Mouse (Mus musculus) spleen, adult 18-20 months (tissue): Measurements from ENCODE around the gene Armt1.

Source experiments
- DNase-seq, 2 experiments: peaks; one replicate each; pipeline ENCODE4 v3.0.0; 2022; ENCODE audit warnings: mixed read lengths in 2 of 2

The Armt1 gene

DNA sequence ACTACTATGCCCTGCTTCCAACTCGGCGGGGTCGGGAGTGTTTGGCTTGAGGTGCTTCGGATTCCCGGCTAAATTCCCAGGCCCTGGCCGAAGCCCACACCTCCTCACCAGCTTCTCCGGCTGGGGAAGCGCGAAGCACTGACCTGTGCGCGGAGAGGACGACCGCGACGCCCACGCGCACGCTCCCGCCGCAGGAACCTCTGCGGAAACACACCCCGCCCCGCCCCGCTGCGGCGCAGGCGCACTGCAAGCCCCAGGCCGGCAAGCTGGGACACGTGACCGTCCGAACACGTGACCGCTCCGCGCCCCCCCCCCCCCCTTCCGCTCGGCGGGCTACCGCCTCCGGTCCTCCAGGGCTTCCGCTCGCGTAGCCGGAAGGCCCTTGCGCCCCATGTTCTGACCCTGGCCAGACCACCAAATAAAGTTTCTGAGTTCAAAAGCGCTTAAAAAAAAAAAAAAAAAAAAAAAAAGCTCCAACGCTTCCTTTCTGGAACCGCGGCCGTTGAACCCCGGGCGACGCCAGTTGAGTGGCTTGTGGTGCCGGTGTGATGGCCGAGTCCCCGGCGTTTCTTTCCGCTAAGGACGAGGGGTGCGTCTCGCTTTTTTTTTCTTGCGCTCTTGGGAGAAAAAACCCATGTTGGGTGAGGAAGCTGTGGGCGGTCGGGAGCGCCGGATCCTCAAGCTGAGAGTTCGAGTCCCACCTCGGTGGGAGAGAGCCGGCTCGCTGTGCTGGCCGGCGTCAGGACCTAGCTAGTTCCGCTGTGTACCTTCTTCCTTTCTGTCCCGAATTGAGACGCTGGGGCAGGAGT is at the start of gene Armt1, which contains the start of gene Rmnd1:
TSS of gene Armt1 (plus strand) at position 345 of the 809 bp plus-strand sequence.
TSS of gene Rmnd1 (minus strand) at position 266 of the 809 bp plus-strand sequence.
- DNase-seq = peak; percentile 94 to 96

DNA sequence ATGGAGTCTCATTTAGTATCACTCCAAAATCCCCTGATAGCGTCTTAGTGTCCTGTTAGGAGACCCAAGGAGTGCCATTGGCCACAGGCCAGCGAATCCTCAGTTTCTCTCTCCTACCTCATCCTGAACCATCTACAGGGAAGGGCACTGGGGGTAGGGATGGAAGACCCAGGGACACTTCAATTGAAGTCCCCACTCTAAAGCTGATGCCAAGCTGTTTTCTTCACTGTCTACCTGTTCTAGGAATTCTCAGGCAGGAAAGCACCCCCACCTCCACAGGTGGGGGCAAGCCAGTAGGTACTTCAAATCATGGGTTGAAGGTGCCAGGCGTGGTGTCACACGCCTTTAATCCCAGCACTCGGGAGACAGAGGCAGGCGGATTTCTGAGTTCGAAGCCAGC is 48.0 kb upstream of the Armt1 start:
- no peak for DNase-seq

DNA sequence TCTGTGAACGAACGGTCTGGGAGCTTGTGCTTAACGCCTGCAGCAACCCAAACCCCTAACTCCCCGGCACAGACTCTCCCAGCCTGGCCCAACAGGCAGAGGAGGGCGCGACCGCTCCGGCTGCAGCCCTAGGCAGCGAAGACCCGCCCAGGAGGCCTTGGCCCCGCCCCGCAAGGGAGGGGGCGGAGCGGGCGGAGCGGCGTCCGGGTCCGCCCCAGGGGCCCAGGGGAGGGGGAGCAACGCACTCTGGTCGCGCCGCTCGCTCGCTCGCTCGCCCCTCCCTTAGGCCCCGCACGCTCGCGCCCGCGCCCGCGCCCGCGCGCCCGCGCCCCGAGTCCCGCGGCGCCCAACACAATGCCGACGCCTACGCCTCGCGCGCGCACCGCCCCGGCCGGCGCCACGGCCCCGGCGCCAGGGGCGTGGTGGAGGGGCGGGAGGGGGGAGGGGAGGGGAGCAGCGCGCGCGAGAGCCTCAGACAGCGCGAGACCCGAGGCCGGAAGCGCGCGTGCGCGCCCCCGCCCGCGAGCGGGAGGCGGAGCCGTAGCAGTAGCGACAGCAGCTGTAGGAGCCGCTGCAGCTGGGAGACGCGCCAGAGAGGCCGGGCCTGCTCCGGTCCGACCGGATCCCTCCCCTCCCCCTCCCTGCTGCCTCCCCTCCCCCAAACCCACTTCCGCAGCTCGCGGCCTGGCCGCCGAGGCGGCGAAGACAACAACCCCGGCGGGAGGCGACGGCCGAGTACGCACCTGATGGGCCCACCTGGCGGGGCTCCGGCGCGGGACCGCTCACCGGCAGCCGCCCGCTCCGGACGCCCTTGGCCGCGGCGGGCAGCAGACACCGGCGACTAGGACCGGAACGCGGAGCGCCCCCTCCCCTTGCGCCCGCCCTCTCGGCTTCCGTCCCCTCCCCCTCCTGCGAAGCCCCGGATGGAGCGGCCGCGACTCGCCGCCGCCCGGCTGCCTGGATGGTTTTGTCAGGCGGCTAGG is 45.4 kb upstream of the Armt1 start:
- peak; percentile 92 to 93 for DNase-seq

DNA sequence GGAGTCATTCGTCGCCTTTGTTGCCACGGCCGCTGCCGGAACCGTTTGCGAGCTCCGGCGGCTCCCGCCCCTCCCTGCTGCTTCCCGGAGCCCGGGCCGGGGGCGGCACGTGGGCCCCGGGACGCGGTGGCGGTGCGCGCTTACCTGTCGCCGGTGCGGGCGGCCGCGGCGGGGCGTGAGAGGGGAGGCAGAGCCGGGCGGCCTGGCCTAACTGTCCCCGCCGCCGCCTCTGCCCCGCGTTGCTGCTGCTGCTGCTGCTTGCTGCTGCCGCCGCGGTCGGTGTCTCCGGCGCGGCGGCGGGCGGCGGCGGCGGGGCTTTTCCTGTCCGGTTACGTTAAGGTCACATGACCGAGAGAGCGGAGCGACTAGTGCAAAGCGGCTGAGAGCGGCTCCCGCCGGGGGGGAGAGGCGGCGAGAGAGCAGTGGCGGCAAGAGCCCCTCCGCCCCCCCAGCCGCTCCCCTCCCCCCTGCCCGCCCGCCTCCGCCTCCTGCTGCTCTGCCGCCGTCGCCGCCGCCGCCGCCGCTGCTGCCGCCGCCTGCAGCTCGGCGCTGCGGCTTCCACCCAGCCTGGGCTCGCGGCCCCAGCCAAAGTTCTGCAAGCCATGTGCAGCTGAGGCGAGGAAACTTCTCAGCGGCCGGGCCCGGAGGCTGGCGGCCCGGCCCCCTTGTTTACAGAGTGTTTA is 44.4 kb upstream of the Armt1 start, which contains the start of gene Zbtb2:
TSS of gene Zbtb2 (minus strand) at position 408 of the 683 bp plus-strand sequence.
- DNase-seq = peak; percentile 57 to 62

DNA sequence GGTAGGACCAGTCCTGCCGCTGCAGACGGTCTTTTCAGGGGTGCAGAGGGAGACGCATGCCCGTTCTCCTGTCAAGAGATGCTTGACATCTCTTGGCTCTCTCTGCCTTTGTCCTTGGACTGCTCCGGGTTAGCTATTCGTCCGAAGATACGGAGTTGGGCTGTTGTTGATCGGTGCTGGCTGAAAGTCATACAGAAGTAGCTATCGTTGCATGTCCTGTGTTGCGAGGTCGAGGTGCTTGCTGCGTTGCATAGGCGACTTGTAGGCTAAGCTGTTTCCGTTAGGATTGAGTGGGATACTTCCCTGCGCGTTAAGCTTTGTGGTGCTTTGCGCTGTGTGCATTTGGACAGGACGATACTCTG is 43.9 kb upstream of the Armt1 start:
- DNase-seq = no peak

DNA sequence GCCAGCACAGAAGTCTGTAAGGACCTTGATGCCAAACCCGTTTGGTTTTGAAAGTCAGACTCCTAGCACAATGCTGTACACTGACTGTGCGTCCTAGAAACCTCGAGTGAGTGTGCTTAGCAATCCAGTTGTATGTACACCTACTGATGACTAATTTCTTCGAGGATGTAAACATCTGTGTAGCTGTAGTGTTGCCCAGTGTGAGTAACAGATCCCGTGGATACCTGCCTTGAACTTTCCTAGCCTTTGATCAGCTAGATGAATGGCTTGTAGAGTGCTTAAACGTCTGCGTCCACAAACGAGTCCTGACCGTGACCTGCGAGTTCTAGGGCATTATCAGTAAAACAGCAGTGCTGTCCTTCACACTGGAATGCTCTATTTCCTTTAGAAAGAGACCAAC is 43.2 kb upstream of the Armt1 start:
- DNase-seq = no peak

DNA sequence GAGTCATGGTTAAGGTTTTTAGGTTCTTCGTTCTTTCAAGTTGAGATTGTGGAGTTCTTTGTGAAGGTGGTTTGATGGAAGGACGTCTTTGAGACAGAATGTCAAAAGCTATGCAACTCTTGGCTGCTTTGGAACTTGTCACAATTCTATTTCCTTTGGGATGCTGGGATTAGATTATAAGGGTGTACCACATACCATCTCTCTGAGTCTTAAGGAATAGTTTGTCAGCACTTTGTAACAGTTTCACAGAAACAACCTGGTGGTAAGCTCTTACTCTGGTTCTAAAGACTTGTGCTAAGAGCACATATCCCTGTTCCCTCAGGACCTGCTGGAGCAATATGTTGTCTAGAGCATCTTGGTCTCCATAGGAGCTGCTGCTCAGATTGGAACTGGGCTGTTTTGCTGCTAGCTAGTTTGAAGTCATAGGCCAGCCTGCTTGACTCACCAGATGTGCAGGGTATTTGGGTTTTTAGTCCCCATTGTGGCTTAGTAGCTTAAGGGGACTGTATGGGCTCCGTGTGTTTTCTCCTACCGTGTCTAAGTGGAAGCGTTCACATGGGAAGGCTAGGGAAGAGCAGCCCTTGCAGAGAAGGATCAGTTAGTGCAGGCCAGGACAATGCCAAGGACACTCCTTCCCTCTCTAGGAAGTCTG is 42.7 kb upstream of the Armt1 start:
- no peak for DNase-seq

DNA sequence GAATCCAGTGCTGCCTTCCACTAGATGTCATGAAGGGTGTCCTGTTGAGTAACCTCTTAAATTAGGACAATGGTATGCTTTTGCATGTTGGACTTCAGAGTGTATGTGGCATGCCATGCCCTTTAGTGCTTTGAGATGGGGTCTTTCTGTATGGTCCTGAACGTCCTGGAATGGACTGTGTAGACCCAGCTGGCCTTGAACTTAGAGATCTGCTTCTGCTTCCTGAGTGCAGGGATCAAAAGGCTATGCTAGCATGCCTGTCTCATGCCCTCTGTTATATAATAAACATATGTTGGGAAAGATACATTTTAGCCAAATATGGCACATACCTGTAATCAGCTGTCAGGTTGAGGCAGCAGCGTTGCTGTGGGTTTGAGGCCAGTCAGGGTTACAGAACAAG is 41.7 kb upstream of the Armt1 start:
- no peak for DNase-seq

DNA sequence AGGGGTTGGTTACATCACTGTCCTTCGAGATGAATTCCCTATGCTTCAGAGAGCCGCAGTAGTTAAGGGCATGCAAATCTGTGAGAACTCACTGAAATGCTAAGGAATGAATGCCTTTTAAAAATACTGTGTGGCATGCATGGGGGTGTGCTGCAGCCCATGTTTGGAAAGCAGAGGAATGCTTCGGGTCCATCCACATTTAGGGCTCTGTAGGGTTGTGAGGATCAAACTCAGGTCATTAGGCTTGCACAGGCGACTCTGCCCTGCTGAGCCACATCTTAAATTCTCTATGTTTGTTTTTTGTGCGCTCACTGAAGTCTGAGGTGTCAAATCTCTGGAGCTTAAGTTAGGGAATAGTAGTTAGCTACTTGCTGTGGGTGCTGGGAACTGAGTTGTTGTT is 41.2 kb upstream of the Armt1 start:
- no peak for DNase-seq

DNA sequence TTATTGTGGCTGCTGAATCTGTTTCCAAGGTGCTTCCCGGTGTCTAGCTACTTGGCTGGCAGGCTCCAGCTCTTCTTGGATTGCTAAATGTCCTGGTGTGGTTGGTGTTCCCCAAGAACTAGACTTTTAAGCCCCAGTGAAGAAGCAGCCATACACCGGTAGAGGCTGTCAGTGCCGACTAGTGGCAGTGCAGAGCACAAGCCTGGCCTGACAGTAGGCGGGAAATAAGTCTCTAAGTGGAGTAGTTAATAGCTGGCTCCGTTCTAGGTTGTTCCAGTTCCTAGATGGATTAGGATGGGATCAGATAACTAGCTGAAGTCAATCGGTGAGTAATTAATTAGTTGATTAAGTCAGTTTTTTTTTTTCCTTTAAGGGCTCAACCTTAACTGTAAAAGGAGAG is 40.4 kb upstream of the Armt1 start:
- peak in 1 of 2 experiments; percentile 34 for DNase-seq

DNA sequence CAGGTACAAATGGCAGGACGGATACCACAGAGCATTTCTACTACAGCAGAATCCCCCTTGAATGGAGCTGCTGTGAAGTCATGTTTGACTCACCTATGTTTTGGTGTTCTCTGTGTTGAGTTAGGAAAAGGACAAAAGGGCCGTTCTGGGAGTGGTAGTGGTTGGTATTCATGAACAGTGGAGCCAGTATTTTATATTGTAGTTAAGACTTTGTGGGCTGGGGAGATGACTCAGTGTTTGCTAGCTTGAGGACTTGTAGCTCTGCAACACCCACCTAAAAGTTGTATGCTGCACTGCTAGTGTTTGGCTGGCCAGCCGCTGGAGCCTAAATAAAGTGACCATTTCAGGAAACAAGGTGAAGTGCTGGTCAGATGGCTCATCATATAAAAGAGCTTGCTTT is 36.9 kb upstream of the Armt1 start:
- no peak for DNase-seq

DNA sequence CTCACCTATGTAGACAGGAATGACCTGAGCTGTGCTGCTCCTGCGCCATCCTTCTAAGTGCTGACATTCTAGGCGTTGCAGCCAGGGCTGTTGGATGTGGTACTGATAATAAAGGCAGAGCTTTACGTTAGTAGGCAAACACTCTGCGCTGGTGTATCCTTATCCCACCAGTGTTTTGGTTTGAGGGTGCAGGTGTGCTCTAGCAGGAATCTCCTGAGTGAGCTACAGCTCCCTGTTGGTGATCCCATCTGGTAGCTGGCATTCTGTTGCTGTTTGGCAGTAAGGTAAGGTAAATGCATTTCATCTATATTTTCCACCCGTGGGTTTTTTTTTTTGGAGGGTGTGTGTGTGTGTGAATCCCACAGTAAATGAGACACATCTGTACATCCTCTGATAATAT is 34.2 kb upstream of the Armt1 start:
- no peak for DNase-seq

DNA sequence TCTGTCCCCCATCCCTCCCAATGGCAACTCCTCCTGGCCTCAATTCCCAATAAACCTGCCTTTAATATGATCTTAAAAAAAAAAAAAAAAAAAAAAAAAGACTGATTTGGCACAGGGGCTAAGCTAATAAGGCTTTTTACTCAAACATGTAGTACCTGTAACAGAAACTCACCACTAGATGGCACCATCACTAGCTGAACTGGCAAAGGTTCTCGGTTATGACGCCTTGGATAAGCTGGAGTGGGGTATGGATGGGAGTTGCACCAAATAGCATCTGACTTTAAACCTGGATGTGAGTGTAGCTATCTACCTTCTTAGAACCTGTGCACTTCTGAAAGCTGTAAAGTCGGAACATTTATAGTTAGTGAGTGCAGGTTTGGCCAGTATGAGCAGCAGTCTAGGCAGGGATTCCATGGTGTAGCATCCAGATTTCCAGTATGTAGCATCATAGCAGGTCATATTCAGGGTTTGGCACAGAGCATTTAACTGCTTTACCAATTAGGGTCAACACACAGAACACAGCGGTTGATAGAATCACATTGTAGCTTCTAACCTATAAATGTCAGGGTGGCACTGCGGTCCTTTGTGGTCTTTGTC is 27.3 kb upstream of the Armt1 start:
- no peak for DNase-seq

DNA sequence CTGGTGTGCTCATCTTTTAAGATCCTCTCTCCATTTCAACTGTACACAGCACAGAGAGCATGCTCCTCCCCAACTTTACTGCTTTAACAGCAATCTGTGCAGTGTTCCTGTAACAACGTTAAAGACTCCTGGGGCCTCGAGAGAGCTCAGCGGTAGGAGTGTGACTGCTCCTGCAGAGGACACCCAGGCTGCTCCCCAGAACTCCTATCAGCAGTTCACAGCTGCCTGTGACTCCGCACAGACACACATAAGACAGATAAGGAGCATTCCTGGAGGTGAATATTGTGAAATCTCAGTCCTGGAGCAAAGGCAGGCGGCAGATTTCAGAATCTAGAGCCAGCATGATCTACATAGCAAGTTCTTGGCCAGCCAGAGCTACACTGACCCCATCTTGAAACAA is 26.8 kb upstream of the Armt1 start:
- DNase-seq = no peak

DNA sequence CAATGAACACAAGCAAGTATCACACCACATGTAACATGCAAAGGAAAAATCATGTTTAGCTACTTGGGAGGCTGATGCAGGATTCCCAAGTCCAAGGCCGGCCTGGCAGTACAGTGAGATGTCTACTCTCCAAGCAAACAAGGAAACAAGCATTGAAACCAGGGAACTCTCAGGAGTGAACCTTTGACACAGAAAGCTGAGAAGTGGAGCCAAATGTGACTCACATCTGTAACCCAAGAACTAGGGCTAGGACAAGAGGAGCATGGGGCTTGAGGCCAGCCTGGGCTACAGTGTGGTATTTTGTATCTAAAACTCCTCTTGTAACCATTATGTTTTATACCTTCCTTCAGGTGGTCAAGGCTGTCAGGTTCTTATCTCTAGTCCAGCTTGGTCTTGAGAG is 25.1 kb upstream of the Armt1 start:
- no peak for DNase-seq

DNA sequence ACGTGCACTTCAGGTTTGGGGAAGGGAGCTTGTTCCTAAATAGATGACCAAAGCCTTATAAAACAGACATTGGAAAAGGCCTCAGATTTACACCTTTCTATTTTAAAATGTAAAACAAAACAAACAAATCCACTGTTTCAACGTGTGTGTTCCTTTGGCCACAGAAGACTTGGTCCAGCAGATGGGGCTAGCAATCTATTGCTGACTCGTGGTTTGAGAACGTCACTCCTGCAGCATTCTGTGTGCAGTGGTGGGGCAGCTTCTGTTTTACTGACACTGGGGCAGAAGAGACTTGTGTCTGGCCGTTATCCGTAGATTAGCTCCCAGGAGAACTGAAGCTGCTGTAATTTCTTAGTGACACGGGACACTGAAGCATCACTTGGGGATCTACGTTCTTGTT is 7.0 kb upstream of the Armt1 start:
- no peak for DNase-seq

DNA sequence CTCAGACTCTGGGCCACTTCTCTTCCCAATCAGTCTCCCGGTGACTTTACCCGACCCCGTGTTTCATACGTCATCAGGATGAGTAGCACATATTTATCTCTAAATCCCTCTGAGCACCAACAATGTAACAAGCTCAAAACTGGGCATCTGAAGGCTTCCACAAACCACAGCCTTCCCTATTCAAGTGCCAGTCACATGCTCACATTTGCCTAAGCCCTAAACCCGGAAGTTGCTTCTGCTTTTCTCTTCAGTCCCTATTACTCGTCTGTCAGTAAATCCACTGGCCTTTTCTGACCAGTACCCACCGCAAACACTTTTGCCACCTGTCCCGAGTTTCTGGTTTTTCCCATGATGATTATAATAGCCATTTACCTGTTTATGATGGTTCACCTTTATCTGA is 1.9 kb upstream of the Armt1 start:
- DNase-seq = no peak

DNA sequence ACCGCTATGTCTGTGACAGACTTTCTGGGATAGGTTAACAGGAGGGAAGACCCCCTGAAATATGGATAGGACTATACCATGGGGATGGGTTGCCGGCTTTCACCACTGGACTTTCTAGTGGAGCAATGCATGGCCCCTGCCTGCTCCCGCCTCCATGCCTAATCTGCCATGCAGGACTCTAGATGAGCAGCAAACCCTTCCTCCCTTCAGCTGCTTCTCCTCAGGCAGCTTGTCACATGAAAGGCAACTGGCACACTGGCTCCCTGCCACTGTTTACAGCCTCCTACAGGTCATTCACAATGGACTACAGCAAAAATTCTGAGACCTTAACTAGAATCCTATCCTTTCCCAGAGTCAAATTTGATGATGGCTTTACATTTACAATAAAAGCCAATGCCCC is 1.4 kb upstream of the Armt1 start:
- peak in 1 of 2 experiments; percentile 7 for DNase-seq

DNA sequence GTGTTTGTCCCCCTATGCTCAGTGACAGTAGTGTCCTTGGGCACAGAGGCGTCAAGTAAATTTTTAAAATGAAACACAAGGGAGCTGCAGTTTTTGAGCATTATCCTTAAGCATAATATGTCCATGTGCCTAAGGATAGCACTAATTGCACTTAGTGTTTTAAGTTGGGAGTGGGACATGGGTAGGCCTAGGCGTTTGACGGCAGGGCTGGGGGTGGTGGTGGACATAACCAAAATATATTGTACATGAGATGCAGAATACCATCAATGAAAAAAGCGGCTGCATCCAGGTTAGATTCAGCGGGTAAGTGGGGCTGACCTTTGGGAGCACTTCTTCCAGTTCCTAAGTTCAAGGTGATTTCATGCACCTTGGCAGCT is 533 bp upstream of the Armt1 start:
- no peak for DNase-seq

DNA sequence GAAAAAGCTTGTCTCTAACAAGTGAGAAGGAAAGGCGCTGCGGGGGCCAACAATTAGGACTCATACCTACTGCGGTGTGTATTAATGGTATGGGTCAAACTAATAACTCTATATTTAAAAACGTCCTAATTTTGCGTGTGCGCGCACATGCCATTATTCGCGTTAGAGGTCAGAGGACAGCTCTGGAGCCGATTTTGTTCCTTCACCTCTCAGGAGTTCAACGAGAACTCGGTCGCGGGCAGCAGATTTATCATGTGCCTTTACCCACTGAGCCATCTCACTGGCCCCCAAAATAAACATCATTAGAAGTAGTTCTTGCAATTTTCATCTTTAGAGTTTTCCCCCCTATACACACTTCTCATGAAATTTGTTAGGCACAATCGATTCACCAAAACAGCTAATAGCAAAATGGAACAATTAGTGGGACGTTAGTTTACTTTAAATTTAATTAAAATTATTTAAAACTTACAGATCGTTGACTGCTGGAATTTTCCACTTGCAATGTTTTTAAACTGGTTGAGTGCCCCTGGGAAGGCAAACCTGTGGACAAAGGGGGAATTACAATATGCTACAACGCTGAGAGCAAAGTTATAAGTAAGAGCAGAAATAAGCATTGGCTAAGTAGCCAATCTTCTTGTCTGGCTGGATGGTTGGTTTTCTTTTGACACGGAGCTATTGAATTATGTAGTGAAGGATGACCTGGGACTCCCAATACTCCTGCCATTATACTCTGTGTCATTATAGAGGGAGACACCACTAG is 909 bp downstream of the Armt1 start:
- no peak for DNase-seq

DNA sequence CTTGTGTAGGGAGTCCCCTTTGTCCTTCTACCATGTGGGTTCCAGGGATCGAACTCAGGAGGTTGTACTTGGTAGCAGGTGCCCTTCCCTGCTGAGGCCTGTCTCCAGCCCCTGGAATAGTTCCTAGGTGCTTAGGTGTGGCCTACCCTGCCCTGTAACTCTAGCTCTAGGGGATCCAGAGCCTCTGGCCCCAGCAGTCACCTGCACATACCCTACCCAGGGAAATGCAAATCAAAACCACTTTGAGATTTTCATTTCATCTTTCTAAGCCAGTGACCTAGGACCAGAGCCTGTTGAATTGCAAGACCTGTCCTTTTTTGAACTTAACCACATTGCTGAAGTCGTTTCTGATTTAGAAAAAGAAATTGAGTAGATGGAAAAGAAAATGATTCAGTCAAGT is 1.6 kb downstream of the Armt1 start:
- DNase-seq = peak in 1 of 2 experiments; percentile 10
